Mouse (Mus musculus): Measurements from ENCODE around the gene Smco2.

The Smco2 gene

GRCm38 (mm10) chr6:146898709-146899108 is 48.8 kb downstream of the Smco2 start:
- in situ Hi-C loops (cut with MseI, MboI) = no loop called here

- in situ Hi-C loops (cut with MseI, MboI) = no loop called here
Observed at GRCm38 (mm10) chr6:146899647-146900046, 49.7 kb downstream of the Smco2 start.

GRCm38 (mm10) chr6:146901929-146902328 is 52.0 kb downstream of the Smco2 start:
- in situ Hi-C loops (cut with MseI, MboI) = no loop called here

- in situ Hi-C loops (cut with MseI, MboI) = no loop called here
Observed at GRCm38 (mm10) chr6:146903632-146904031, 53.7 kb downstream of the Smco2 start.

- in situ Hi-C loops (cut with MseI, MboI) = no loop called here
Observed at GRCm38 (mm10) chr6:146904707-146905106, 54.8 kb downstream of the Smco2 start.

GRCm38 (mm10) chr6:146906000-146906786 is 56.3 kb downstream of the Smco2 start:
- in situ Hi-C loops (cut with MseI, MboI) = no loop called here

GRCm38 (mm10) chr6:146907061-146907794 is 57.3 kb downstream of the Smco2 start:
- in situ Hi-C loops (cut with MseI, MboI) = no loop called here

- in situ Hi-C loops (cut with MseI, MboI) = no loop called here
Observed at GRCm38 (mm10) chr6:146907795-146908190, 57.9 kb downstream of the Smco2 start.

- in situ Hi-C loops (cut with MseI, MboI) = no loop called here
Observed at GRCm38 (mm10) chr6:146908801-146909200, 58.9 kb downstream of the Smco2 start.

GRCm38 (mm10) chr6:146909725-146910489 is 60.0 kb downstream of the Smco2 start:
- in situ Hi-C loops (cut with MseI, MboI) = no loop called here

- in situ Hi-C loops (cut with MseI, MboI) = no loop called here
Observed at GRCm38 (mm10) chr6:146910801-146911200, 60.9 kb downstream of the Smco2 start.

- in situ Hi-C loops (cut with MseI, MboI) = no loop called here
Observed at GRCm38 (mm10) chr6:146912835-146913488, 63.1 kb downstream of the Smco2 start.

GRCm38 (mm10) chr6:146913489-146914198 is 63.7 kb downstream of the Smco2 start:
- in situ Hi-C loops (cut with MseI, MboI) = no loop called here

- in situ Hi-C loops (cut with MseI, MboI) = no loop called here
Observed at GRCm38 (mm10) chr6:146915808-146916207, 65.9 kb downstream of the Smco2 start.

GRCm38 (mm10) chr6:146917396-146917795 is 67.5 kb downstream of the Smco2 start:
- in situ Hi-C loops (cut with MseI, MboI) = no loop called here

GRCm38 (mm10) chr6:146918341-146918740 is 68.4 kb downstream of the Smco2 start:
- in situ Hi-C loops (cut with MseI, MboI) = no loop called here

All from mouse trophoblast stem cell (cell line).